Mouse (Mus musculus): ENCODE results near the gene 6820408C15Rik. TPM values are rescaled to one million over a fixed set of nuclear protein-coding genes. Genes with fewer than 3 reads are reported as not detected.

Gene 6820408C15Rik
- polyA plus RNA-seq (2016; fragmentation: Nextera tagmentation; extraction: Ambion mirVana) = 0.40 and 0.61 TPM in 2 replicates

DNA sequence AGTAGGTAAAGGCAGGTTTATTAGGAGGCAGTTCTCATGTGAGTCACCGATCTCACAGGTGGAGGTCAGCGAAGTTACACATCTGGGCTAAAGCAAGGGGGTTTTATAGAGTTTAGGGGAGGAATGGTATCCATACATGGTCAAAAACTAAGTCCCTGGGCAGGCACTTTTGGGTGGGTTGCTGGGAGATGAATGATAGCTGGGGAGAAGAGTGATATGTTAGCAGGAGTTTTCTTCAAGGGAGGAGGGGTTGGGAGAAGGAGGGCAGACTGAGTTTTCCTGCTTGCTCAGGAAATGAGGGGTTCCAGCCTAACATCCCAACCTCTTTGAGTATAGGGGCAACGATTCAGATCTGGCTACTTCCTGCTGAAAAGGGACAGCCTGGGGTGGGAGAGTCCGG, at the start of gene 6820408C15Rik:
TSS of gene 6820408C15Rik (plus strand) at position 301 of the 400 bp plus-strand sequence.
- whole genome bisulfite sequencing = 22% methylated on average over 4 of the region's 4 CpGs
- Histone ChIP-seq H3K9me3 (replicated peaks) (no peaks in the 10 kb centered on the region), H3K27ac (peak within 1 kb of the TSS; percentile 99), H3K36me3 (peaks cover 5% of the 10 kb centered on the region; the same call in 1 of the 2 replicates), H3K27me3 (ENCODE audit: low read depth, poor library complexity, severe bottlenecking) (no peaks in the 10 kb centered on the region), H3K4me1 (peaks cover 38% of the 10 kb centered on the region), H3K4me3 (peak within 1 kb of the TSS; percentile 93)
- DNase-seq (ENCODE audit: low spot score) = no peak

DNA sequence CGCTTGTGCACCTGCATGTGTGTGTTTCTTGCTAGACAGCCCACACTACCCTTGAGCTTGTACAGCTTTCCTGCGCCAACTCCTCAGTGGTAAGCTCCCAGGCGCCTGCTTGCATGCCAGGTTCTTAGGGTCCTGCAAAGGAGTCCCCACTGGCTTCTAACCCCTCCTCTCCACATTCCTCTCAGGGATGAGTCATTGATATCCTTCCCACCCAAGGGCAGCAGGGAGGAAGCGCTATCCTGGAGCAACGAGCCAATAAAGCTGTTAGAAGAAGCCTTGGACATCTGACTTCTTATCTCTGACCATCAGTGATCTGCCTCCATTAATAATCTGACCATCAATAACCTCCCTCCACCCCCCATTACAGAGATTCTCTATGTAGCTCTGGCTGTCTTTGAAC, 47.5 kb upstream of the 6820408C15Rik start:
- DNase-seq (ENCODE audit: low spot score) = no peak
- 80% methylated on average over 5 of the region's 5 CpGs for WGBS
- H3K4me3 ChIP-seq = no peak overlapping the region
- H3K36me3 ChIP-seq = no peaks in the 10 kb centered on the region
- peaks cover 17% of the 10 kb centered on the region; the same call in 1 of the 2 replicates for H3K4me1 ChIP-seq
- no peak overlapping the region for H3K27ac ChIP-seq
- H3K9me3 ChIP-seq (replicated peaks) = no peaks in the 10 kb centered on the region
- H3K27me3 ChIP-seq (ENCODE audit: low read depth, poor library complexity, severe bottlenecking) = no peaks in the 10 kb centered on the region; the same call in 1 of the 2 replicates

DNA sequence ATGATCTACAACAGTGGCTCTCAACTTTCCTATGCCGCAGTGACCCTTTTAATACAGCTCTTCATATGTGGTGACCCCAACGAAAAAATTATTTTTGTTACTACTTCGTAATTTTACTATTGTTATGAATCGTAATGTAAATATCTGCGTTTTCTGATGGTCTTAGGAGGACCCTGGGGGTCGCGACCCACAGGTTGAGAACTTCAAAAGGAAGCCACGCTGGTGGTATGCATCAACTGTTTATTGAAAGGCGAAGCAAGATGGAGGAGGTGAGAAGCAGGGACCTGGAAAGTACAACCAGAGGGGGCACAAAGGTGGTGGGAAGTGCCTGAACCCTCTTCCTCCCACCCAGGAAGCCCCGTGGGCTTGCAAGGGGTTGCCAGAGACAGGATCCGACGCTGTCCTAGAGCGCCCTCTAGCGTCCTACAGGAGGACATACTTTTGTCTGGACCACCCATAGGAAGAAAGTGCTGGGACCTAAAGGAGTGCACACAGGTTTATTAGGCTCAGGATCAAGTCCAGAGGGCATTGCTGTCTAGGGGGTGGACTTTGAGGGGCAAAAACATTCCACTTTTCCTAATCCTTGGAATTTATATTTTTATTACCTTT, 46.8 kb upstream of the 6820408C15Rik start:
- Histone ChIP-seq H3K36me3 (no peaks in the 10 kb centered on the region), H3K27me3 (ENCODE audit: low read depth, poor library complexity, severe bottlenecking) (no peaks in the 10 kb centered on the region; the same call in 1 of the 2 replicates), H3K4me1 (peaks cover 14% of the 10 kb centered on the region; the same call in 1 of the 2 replicates), H3K9me3 (replicated peaks) (no peaks in the 10 kb centered on the region), H3K4me3 (no peak overlapping the region), H3K27ac (no peak overlapping the region)
- WGBS = 32% methylated on average over 14 of the region's 14 CpGs
- peak; percentile 82 for DNase-seq (ENCODE audit: low spot score)

DNA sequence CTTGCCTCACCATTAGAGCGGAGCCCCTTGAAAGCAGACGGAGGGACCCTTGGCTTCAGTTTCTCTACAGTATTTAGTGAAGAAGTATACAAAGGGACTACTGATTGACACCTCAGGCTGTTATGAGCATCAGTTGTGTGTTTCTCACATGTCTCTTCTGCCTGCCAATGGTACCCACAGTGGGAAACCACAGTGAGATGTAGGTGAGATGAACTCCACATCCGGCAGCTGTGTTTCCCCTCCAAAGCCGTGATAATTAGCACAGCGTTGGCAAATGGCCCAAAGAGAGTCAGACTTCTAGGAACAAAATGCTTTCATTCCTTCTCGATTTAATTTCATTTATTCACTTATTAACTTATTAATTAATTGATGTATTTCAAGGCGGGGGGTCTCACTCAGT, 43.3 kb upstream of the 6820408C15Rik start:
- Histone ChIP-seq H3K4me3 (no peak overlapping the region), H3K27ac (no peak overlapping the region), H3K36me3 (no peaks in the 10 kb centered on the region), H3K4me1 (peaks cover 40% of the 10 kb centered on the region), H3K27me3 (ENCODE audit: low read depth, poor library complexity, severe bottlenecking) (peaks cover 28% of the 10 kb centered on the region), H3K9me3 (replicated peaks) (no peaks in the 10 kb centered on the region)
- 88% methylated on average over 7 of the region's 7 CpGs for WGBS
- DNase-seq (ENCODE audit: low spot score) = no peak

DNA sequence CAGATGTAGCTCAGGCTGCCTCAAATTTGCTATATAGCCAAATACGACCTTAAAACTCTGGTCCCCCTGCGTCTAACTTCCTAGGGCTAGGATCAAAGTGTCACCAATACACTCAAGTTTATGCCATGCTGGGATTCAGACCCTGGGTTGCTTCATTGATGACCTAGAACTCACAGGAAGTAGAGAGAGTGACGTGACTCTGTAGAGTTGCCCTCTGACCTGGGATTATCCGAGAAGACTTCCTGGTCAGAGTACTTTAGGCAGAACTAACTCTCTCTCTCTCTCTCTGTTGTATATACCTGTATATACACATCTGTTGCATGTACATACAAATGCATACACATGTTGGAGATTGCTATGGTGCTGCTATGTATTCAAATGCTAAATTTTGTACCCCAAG, 42.7 kb upstream of the 6820408C15Rik start:
- Histone ChIP-seq H3K4me1 (peaks cover 40% of the 10 kb centered on the region), H3K27ac (no peak overlapping the region), H3K36me3 (no peaks in the 10 kb centered on the region), H3K27me3 (ENCODE audit: low read depth, poor library complexity, severe bottlenecking) (peaks cover 34% of the 10 kb centered on the region), H3K9me3 (replicated peaks) (no peaks in the 10 kb centered on the region), H3K4me3 (no peak overlapping the region)
- WGBS = 63% methylated on average over 4 of the region's 4 CpGs
- DNase-seq (ENCODE audit: low spot score) = no peak

DNA sequence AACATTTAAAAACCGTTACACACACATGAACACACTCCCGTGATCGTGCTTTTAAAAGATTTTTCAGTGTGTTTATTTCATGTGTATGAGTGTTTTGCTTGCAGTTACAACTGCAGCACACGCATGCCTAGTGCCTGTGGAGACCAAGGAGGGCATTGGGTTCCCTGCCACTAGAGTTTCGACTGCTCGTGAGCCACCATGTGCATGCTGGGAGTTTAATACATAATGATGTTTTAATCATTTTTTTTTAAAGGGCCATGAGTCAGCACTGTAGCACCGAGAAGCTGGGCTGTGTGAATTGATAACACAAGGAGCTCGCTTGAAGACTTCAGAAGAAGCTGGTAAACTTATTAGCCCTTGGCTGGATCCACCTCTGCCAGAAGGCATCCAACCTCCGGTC, 41.8 kb upstream of the 6820408C15Rik start:
- DNase-seq (ENCODE audit: low spot score) = no peak
- 86% methylated on average over 9 of the region's 9 CpGs for WGBS
- Histone ChIP-seq H3K36me3 (no peaks in the 10 kb centered on the region), H3K27ac (no peak overlapping the region), H3K27me3 (ENCODE audit: low read depth, poor library complexity, severe bottlenecking) (peaks cover 36% of the 10 kb centered on the region), H3K4me1 (peaks cover 40% of the 10 kb centered on the region), H3K4me3 (no peak overlapping the region), H3K9me3 (replicated peaks) (no peaks in the 10 kb centered on the region)

DNA sequence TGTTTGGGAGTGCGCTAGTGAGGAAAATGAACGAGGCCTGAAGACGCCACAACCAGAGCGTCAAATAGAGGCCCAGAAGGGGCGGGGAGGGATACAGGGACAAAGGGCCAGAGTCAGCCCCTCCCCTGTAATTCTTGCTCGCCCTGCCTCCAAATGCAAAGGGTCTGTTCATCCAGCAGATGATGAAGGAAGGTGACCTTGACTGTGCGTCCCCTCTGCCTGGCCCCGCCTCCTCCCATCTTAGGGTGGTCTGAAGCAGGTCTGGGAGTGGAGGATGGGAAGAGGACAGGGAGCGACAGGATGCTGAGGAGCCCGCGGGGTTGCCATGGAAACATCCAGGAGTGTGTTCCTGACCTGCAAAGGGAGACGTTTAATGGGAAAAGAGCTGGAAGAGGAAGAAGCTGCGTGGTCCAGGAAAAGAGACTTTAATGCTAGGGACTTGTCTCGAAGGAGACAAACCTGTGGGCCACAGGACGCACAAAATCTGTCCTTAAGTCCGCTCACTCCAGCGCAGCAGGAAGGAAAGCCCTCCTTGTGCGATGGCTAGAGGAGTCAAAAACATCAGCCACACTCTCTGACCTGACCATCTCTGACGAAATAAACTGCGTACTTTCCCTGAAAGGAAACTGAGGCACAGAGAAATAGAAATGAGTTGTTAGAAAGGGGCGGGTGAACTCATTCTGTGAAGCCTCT, 39.6 kb upstream of the 6820408C15Rik start:
- 5% methylated on average over 21 of the region's 21 CpGs for WGBS
- H3K27ac ChIP-seq = peak overlapping the region; percentile 61
- peaks cover 36% of the 10 kb centered on the region for H3K27me3 ChIP-seq (ENCODE audit: low read depth, poor library complexity, severe bottlenecking)
- H3K4me3 ChIP-seq = peak overlapping the region; percentile 38
- H3K4me1 ChIP-seq = peaks cover 30% of the 10 kb centered on the region
- H3K9me3 ChIP-seq (replicated peaks) = no peaks in the 10 kb centered on the region
- H3K36me3 ChIP-seq = no peaks in the 10 kb centered on the region
- peak; percentile 77 for DNase-seq (ENCODE audit: low spot score)

DNA sequence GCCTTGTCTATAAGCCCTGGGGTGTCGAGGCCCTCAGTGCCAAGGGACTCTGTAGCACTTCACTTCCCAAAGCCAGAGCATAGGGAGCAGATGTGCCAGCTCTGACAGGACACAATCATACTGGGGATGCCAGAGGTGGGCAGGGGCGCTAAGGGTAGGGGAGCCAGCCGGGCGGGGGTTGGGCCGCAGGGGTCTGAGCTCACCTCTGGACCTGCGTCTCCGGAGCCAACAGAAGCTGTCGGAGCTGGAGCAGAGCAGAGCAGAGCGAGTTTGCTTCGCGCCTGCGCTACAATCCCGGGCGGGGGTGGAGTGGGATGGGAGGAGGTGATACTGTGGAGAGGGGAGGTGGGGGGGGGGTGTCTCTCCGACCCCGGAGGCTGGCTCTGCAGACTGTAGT, 39.0 kb upstream of the 6820408C15Rik start, which contains the start of gene Nrsn2:
TSS of gene Nrsn2 (minus strand) at position 294 of the 397 bp plus-strand sequence.
- DNase-seq (ENCODE audit: low spot score) = peak; percentile 67
- peak within 1 kb of the TSS; percentile 61 for H3K27ac ChIP-seq

DNA sequence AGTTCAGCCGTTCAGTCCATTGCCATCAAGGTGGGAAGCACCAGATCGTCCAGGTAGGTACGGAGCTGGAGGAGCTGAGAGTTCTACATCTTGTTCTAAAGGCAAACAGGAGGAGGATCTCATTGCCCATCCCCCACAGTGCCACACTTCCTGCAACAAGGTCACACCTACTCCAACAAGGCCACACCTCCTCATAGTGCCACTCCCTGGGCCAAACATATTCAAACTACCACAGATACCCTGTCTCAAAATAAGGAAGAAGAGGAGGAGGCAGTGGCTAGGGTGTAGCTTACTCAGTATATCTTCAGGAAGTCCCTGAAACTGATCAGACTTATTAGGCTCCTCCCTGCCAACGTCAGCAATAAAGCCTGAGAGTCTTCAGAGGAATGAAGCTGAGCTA, 31.2 kb upstream of the 6820408C15Rik start:
- no peak overlapping the region for H3K4me3 ChIP-seq

More for the DNA sequence above, 39.0 kb upstream of the 6820408C15Rik start, which contains the start of gene Nrsn2:
- WGBS = 4% methylated on average over 16 of the region's 16 CpGs
- Histone ChIP-seq H3K36me3 (no peaks in the 10 kb centered on the region), H3K9me3 (replicated peaks) (no peaks in the 10 kb centered on the region), H3K4me1 (peaks cover 30% of the 10 kb centered on the region), H3K4me3 (peak within 1 kb of the TSS; percentile 38), H3K27me3 (ENCODE audit: low read depth, poor library complexity, severe bottlenecking) (peaks cover 36% of the 10 kb centered on the region)

DNA sequence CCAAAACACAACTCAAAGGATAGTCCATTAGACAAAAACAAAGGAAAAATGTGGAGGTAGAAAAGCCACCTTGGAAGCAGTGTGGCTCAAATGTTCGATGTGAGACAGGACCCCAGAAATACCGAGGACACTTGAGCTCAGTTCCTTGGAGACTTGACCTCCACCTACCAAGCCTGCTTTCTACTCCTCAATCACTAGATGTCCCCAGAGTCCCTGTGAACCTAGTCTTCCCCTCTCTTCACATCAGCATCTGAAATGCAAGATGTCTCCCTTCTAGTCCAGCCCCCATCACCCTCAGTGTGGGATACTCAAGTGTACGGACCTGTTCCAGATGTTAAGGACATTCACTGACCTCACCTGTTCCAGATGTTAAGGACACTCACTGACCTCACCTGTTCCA, 22.6 kb upstream of the 6820408C15Rik start:
- no peak for DNase-seq (ENCODE audit: low spot score)
- H3K9me3 ChIP-seq (replicated peaks) = no peaks in the 10 kb centered on the region
- H3K4me3 ChIP-seq = no peak overlapping the region
- peaks cover 20% of the 10 kb centered on the region for H3K36me3 ChIP-seq
- H3K27ac ChIP-seq = no peak overlapping the region
- H3K27me3 ChIP-seq (ENCODE audit: low read depth, poor library complexity, severe bottlenecking) = no peaks in the 10 kb centered on the region
- 29% methylated on average over 3 of the region's 3 CpGs for WGBS
- H3K4me1 ChIP-seq = peaks cover 30% of the 10 kb centered on the region

More for the DNA sequence above, 31.2 kb upstream of the 6820408C15Rik start:
- H3K36me3 ChIP-seq = no peaks in the 10 kb centered on the region
- no peak for DNase-seq (ENCODE audit: low spot score)
- H3K9me3 ChIP-seq (replicated peaks) = no peaks in the 10 kb centered on the region
- H3K4me1 ChIP-seq = no peaks in the 10 kb centered on the region
- no peak overlapping the region for H3K27ac ChIP-seq
- no peaks in the 10 kb centered on the region for H3K27me3 ChIP-seq (ENCODE audit: low read depth, poor library complexity, severe bottlenecking)
- WGBS = 90% methylated on average over 4 of the region's 4 CpGs

DNA sequence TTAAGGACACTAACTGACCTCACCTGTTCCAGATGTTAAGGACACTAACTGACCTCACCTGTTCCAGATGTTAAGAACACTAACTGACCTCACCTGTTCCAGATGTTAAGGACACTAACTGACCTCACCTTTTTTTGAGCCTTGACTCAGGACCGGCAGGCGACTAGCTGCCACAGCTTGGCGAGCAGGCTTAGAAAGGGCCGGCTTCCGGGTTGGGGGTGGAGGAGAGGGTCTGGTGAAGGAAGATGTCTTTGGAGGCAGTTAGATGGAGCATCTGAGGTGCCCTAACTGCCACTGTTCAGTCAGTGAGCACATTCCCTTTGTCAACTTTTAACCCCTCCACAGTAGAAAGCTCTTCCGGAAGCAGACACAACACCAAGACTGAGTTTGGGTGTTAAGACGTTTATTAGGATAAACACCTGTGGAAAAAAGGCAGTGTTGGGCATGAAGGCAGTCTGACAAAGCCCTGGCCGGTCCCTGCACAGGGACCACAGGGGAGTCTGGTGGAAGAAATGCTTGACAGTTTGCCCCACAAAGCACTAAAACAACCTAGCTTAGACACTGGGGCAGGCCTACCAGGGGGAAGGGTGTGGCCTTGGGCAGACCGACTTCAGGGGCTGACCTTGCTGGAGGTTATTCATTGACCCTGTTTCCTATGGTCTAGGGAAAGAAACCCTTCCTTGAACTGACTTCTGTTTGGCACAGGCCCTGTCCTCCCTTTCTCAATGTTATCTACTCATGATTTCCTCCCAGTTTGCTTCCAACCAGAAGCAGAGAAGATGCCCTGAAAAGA, 22.0 kb upstream of the 6820408C15Rik start:
- 54% methylated on average over 9 of the region's 9 CpGs for WGBS
- Histone ChIP-seq H3K27me3 (ENCODE audit: low read depth, poor library complexity, severe bottlenecking) (no peaks in the 10 kb centered on the region), H3K36me3 (peaks cover 20% of the 10 kb centered on the region), H3K9me3 (replicated peaks) (no peaks in the 10 kb centered on the region), H3K27ac (no peak overlapping the region), H3K4me3 (peak overlapping the region; percentile 97), H3K4me1 (peaks cover 32% of the 10 kb centered on the region)
- DNase-seq (ENCODE audit: low spot score) = peak; percentile 43

DNA sequence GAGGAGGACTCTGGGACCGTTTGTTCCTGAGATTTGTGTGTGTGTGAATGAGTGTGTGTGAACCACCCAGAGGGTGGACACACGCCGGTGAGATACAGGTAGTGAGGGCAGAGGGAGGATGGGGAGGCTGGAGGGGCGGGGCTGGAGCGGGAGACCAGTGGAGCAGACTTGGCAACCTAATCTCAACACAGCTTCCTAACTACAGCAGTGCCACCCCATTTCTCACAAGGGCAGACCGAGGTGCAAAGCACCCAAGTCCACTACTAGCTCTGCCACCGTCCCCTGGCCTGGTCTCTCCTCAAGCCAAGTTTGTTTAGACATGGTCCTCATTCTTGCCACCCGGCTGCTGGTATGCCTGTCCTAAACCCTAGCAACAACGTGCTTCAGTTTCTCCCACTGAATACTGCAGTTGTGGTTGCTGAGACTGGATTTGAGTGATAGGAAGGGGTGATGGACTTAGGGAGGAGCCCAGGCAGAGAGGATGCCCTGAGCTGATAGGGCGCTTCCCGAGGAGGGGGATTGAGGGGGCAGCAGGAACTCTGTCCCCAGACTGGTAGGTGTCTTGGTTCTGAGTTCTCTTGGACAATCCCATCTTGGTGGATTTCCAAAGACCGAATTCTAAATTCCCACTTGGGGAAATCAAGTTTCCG, 20.0 kb upstream of the 6820408C15Rik start:
- peak overlapping the region; percentile 97 for H3K4me3 ChIP-seq
- peak overlapping the region; percentile 99 for H3K27ac ChIP-seq
- H3K4me1 ChIP-seq = peaks cover 51% of the 10 kb centered on the region
- H3K36me3 ChIP-seq = peaks cover 20% of the 10 kb centered on the region
- 32% methylated on average over 13 of the region's 13 CpGs for WGBS
- H3K27me3 ChIP-seq (ENCODE audit: low read depth, poor library complexity, severe bottlenecking) = no peaks in the 10 kb centered on the region
- peak; percentile 39 for DNase-seq (ENCODE audit: low spot score)
- no peaks in the 10 kb centered on the region for H3K9me3 ChIP-seq (replicated peaks)

Measured in limb, embryonic 10.5 days (tissue).